Mouse (Mus musculus): ENCODE measurements around the gene Csnk1d.

- TF ChIP-seq GATA1 (IDR thresholded peaks at IDR 0.05; ENCODE audit: low read length) (no peak), TAL1 (IDR thresholded peaks at IDR 0.05; ENCODE audit: low read length) (no peak)
Observed at GRCm38 (mm10) chr11:120962909-120963308, 28.2 kb downstream of the Csnk1d start.
